20 mouse cellular contexts compared by ENCODE assay signal in genomic region chr8:87095211-87095610, GRCm38 (mm10).
DNase-seq lines count a peak whose midpoint lies in the region; ATAC-seq lines count a peak whose summit lies in the region.
"Had no signal": no experiment of that assay in that cellular context is flagged by ENCODE, and none has a peak within 500 bp of the region (broad histone marks: within the 10 kb centered on the region; RNA-seq: fewer than 3 reads in every experiment).

No protein-coding gene starts in this region.

- no peaks in the 10 kb centered on the region for H3K4me1 ChIP-seq in heart, embryonic 12.5 days (replicated peaks)
- H3K4me1 ChIP-seq: forebrain, embryonic 12.5 days; intestine, embryonic 15.5 days; midbrain, embryonic 13.5 days had no signal

- H3K27me3 ChIP-seq in heart, embryonic 12.5 days (replicated peaks) = no peaks in the 10 kb centered on the region
- H3K27me3 ChIP-seq: forebrain, embryonic 12.5 days; hindbrain, embryonic 15.5 days; intestine, embryonic 15.5 days; midbrain, embryonic 13.5 days; neural tube, embryonic 13.5 days had no signal

- 65% methylated on average over 2 of the region's 2 CpGs for WGBS in heart, embryonic 12.5 days

- no peaks in the 10 kb centered on the region for H3K36me3 ChIP-seq in heart, embryonic 12.5 days
- H3K36me3 ChIP-seq: forebrain, embryonic 12.5 days; hindbrain, embryonic 15.5 days; intestine, embryonic 15.5 days; limb, embryonic 10.5 days; midbrain, embryonic 13.5 days; neural tube, embryonic 13.5 days had no signal

- H3K9ac ChIP-seq in heart, embryonic 12.5 days = no peak overlapping the region
- H3K9ac ChIP-seq: forebrain, embryonic 12.5 days; hindbrain, embryonic 15.5 days; intestine, embryonic 15.5 days; liver, postnatal 0 days; midbrain, embryonic 13.5 days; neural tube, embryonic 13.5 days had no signal

- no peak overlapping the region for H3K4me3 ChIP-seq in heart, embryonic 12.5 days
- H3K4me3 ChIP-seq: forebrain, embryonic 12.5 days; hindbrain, embryonic 15.5 days; intestine, embryonic 15.5 days; left cerebral cortex, adult 2 months; limb, embryonic 10.5 days; midbrain, embryonic 13.5 days; neural tube, embryonic 13.5 days had no signal

- peak; percentile 31 to 36 for DNase-seq in heart, adult 18-20 months
- peak; percentile 28 to 34 for DNase-seq in kidney, postnatal 4 days
- DNase-seq in kidney, adult 8-10 months = no peak
- DNase-seq in ES-CJ7 (ENCODE audit: low read depth, low spot score) (peak; percentile 14), adipocyte (ENCODE audit: low spot score) (peak; percentile 88)
- DNase-seq in yolk sac, embryonic 10.5 days (ENCODE audit: low spot score) = no peak
- no peak for DNase-seq in thymus, postnatal 25 days
- DNase-seq: adrenal gland, postnatal 25 days; cerebellum, adult 11 months; layer of hippocampus, adult 9-11 months; liver, postnatal 0 days; right cerebral cortex, postnatal 25 days had no signal

- no peaks in the 10 kb centered on the region for H3K9me3 ChIP-seq in heart, embryonic 12.5 days (replicated peaks)
- H3K9me3 ChIP-seq: forebrain, embryonic 12.5 days; hindbrain, embryonic 15.5 days; intestine, embryonic 15.5 days; limb, embryonic 10.5 days; midbrain, embryonic 13.5 days; neural tube, embryonic 13.5 days had no signal

- H3K4me2 ChIP-seq in heart, embryonic 12.5 days = no peak overlapping the region
- H3K4me2 ChIP-seq: forebrain, embryonic 12.5 days; hindbrain, embryonic 15.5 days; intestine, embryonic 15.5 days; midbrain, embryonic 13.5 days; neural tube, embryonic 13.5 days had no signal

- H3K27ac ChIP-seq in heart, embryonic 12.5 days (ENCODE audit: poor library complexity, severe bottlenecking) = no peak overlapping the region
- H3K27ac ChIP-seq: forebrain, embryonic 12.5 days; hindbrain, embryonic 15.5 days; intestine, embryonic 15.5 days; left cerebral cortex, adult 2 months; limb, embryonic 10.5 days; midbrain, embryonic 13.5 days; neural tube, embryonic 13.5 days had no signal

- no peak for ATAC-seq in heart, embryonic 12.5 days (ENCODE audit: insufficient number of reproducible peaks, low FRiP score)
- ATAC-seq: intestine, embryonic 15.5 days; liver, postnatal 0 days; midbrain, embryonic 13.5 days had no signal

Comparison
In these comparisons a context has a peak if more than half of its experiments do, and no peak if none do; other contexts are left out.
1. DNase-seq: peak in heart, adult 18-20 months (2 of 2), kidney, postnatal 4 days (2 of 2), ES-CJ7 (single experiment) and adipocyte (single experiment); none in kidney, adult 8-10 months (0 of 2), yolk sac, embryonic 10.5 days (single experiment) and thymus, postnatal 25 days (single experiment).